Mouse (Mus musculus) common myeloid progenitor, adult 5-6 weeks (primary cell): ENCODE data around the gene Spin2c. TPM values are rescaled to one million over a fixed set of nuclear protein-coding genes. Genes with fewer than 3 reads are reported as not detected.

Experiments used
- ATAC-seq: replicated peaks from 2 replicates; pipeline ENCODE4 v1.8.0; 2016; ENCODE audit warnings: low read depth, mild to moderate bottlenecking, moderate TSS enrichment, inconsistent platforms; ENCODE audit not compliant: poor library complexity, severe bottlenecking
- total RNA-seq: library from RNA; stranded (forward); fragments of 200-1000, 187-1606 nt; gene quantifications from 2 replicates; pipeline ENCODE4 v1.2.3, GENCODE M21; 2017

The Spin2c gene
- total RNA-seq: 1.3 TPM in 1 of 2 replicates, not detected in the other

DNA sequence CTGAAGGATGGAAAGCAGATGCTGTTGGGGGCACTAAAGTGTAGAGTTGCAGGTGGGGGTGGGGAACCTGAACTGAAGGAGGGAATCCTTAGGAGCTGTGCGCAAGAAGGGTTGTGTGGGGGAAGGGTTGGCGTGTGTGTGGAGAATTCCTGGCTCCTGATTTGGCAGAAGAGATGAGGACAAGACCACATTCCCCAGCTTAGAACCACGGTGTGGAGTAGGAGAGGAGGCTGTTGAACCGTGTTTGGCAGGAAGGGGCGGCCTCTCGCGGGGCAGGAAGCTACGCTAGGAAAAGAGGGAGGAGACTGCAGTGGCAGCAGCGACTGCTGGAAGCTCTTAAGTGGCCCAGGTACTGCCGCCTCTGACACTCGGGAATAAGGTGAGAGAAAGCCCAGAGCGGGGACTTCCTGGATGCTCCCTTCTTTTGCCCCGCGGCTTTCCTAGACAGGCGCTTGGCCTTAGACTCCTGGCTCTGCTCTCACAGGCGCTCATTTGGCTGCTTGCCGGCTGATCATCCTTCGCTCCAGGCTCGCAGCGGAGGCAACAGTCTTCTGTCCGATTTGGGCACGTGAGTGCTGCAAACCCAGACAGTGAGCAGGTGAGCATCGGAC, at the start of gene Spin2c:
Gene Spin2c, plus strand, starts transcription at position 275 of the 611 bp plus-strand sequence.
- ATAC-seq: peak; percentile 95

DNA sequence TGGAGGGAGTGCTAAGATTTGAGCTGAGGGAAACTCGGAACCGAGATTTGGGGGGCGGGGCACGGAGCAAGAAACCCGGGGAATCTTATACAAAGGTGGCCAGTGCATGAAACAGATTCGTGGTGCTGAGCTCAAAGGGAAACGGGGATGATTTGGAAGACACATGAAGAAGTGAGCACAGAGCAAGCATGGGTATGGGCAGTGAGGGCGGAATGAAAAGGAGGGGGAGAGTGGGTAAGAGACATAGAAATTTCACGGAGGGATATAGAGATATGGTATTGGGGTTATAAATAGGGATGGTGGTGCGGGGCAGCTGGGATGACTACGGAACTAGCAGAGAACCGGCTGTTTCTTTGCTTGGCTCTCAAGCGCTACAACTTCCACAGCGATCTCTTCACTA, 581 bp downstream of the Spin2c start:
- ATAC-seq: peak; percentile 32; the same call in 1 of the 2 replicates

Other genes with a start within 250 kb of the Spin2c start
- 0.39 and 3.8 TPM in 2 replicates for gene Kctd12b, start 135.8 kb upstream of the Spin2c start, total RNA-seq
- gene Nbdy, start 108.6 kb upstream of the Spin2c start, total RNA-seq: 37.0 and 81.3 TPM in 2 replicates
- not detected in 2 replicates for gene Samt1, start 180.4 kb downstream of the Spin2c start, total RNA-seq
- not detected in 2 replicates for gene 4921511M17Rik, start 201.6 kb downstream of the Spin2c start, total RNA-seq
- not detected in 2 replicates for gene Gm10057, start 222.8 kb downstream of the Spin2c start, total RNA-seq